Mouse (Mus musculus) lung, embryonic 14.5 days (tissue): ENCODE measurements around the gene Hipk2. TPM values are rescaled to one million over a fixed set of nuclear protein-coding genes. Genes with fewer than 3 reads are reported as not detected.

ENCODE experiments used
- ATAC-seq: fragments of 200-750 bp; cut with Nextera tagmentation; 2 replicates; pipeline ENCODE4 v1.8.0; 2017; ENCODE audit warnings: mild to moderate bottlenecking, moderate TSS enrichment, moderate library complexity; ENCODE audit not compliant: insufficient read depth
- DNase-seq: peaks from one replicate; pipeline ENCODE4 v3.0.0-alpha.2; 2015
- H3K27ac ChIP-seq: fragments of 300-500 bp; sonication (generic); 2 replicates; pipeline ENCODE4 v1.5.1; 2014; ENCODE audit warnings: low read depth, mild to moderate bottlenecking, moderate library complexity
- H3K27me3 ChIP-seq: fragments of 300-500 bp; sonication (generic); 2 replicates; pipeline ENCODE4 v1.6.1; 2014; ENCODE audit warnings: low read length, control low read depth; ENCODE audit not compliant: insufficient read depth
- H3K36me3 ChIP-seq: fragments of 300-500 bp; sonication (generic); 2 replicates; pipeline ENCODE4 v1.6.1; 2014; ENCODE audit warnings: control low read depth; ENCODE audit not compliant: insufficient read depth
- H3K4me1 ChIP-seq: fragments of 300-500 bp; sonication (generic); 2 replicates; pipeline ENCODE4 v1.6.1; 2014; ENCODE audit warnings: antibody characterized with exemption, control low read depth; ENCODE audit not compliant: insufficient read depth
- H3K4me2 ChIP-seq: fragments of 300-500 bp; sonication (generic); 2 replicates; pipeline ENCODE4 v1.6.1; 2014; ENCODE audit warnings: mild to moderate bottlenecking
- H3K4me3 ChIP-seq: fragments of 300-500 bp; sonication (generic); 2 replicates; pipeline ENCODE4 v1.5.1; 2014; ENCODE audit warnings: low read depth, low read length
- H3K9ac ChIP-seq: fragments of 300-500 bp; sonication (generic); 2 replicates; pipeline ENCODE4 v1.6.1; 2014
- H3K9me3 ChIP-seq: fragments of 300-500 bp; sonication (generic); 2 replicates; pipeline ENCODE4 v1.6.1; 2016; ENCODE audit warnings: low read depth, low read length, control low read depth
- CTCF ChIP-seq: IDR thresholded peaks from 2 replicates; pipeline ENCODE4 v1.5.1; 2016; ENCODE audit warnings: antibody characterized with exemption, low read depth
- WGBS: fragments of 180-500 bp; shearing (Covaris S2); extraction: QIAGEN DNeasy Blood & Tissue Kit; methylation state at CpG from one replicate; pipeline ENCODE4 v1.1.7; 2014; 5-methylcytosine and 5-hydroxymethylcytosine counted together
- polyA plus RNA-seq: library from polyadenylated mRNA; unstranded; fragments of >200 nt; fragmentation: Nextera tagmentation; extraction: Ambion mirVana; gene quantifications from 2 replicates; pipeline ENCODE4 v1.2.1, GENCODE M21; 2014

Hipk2 gene
- polyA plus RNA-seq, 1 experiment from 2014 or later = 20.8 TPM

- no peak overlapping the region for H3K4me2 ChIP-seq
- whole genome bisulfite sequencing = 63% methylated on average over 6 of the region's 6 CpGs
- ATAC-seq = no peak
These were observed 13.2 kb upstream of the Hipk2 start for GRCm38 (mm10) chr6:38889156-38889555.

GRCm38 (mm10) chr6:38887436-38887835, 11.5 kb upstream of the Hipk2 start:
- Histone ChIP-seq H3K9me3 (no peaks in the 10 kb centered on the region), H3K27ac (no peak overlapping the region), H3K36me3 (no peaks in the 10 kb centered on the region), H3K4me3 (no peak overlapping the region), H3K27me3 (no peaks in the 10 kb centered on the region), H3K9ac (no peak overlapping the region), H3K4me1 (no peaks in the 10 kb centered on the region), H3K4me2 (no peak overlapping the region)
- peak; percentile 12 for DNase-seq
- no peak for TF ChIP-seq CTCF
- ATAC-seq = no peak
- WGBS = 76% methylated on average over 4 of the region's 4 CpGs

More at GRCm38 (mm10) chr6:38889156-38889555, 13.2 kb upstream of the Hipk2 start:
- H3K27ac ChIP-seq = no peak overlapping the region
- H3K4me3 ChIP-seq = no peak overlapping the region
- no peaks in the 10 kb centered on the region for H3K27me3 ChIP-seq
- no peaks in the 10 kb centered on the region for H3K36me3 ChIP-seq
- H3K4me1 ChIP-seq = no peaks in the 10 kb centered on the region
- H3K9me3 ChIP-seq = no peaks in the 10 kb centered on the region
- no peak for DNase-seq
- no peak for TF ChIP-seq CTCF
- H3K9ac ChIP-seq = no peak overlapping the region

GRCm38 (mm10) chr6:38885132-38885531, 9.2 kb upstream of the Hipk2 start:
- Histone ChIP-seq H3K4me1 (no peaks in the 10 kb centered on the region), H3K9me3 (no peaks in the 10 kb centered on the region), H3K4me2 (no peak overlapping the region), H3K27me3 (no peaks in the 10 kb centered on the region), H3K4me3 (no peak overlapping the region), H3K36me3 (no peaks in the 10 kb centered on the region), H3K9ac (no peak overlapping the region), H3K27ac (no peak overlapping the region)
- DNase-seq (no peak), ATAC-seq (no peak)
- WGBS = 33% methylated on average over 1 of the region's 1 CpGs
- TF ChIP-seq CTCF = no peak

- no peak overlapping the region for H3K9ac ChIP-seq
- H3K9me3 ChIP-seq = no peaks in the 10 kb centered on the region
- no peak overlapping the region for H3K27ac ChIP-seq
- no peak overlapping the region for H3K4me2 ChIP-seq
- no peaks in the 10 kb centered on the region for H3K4me1 ChIP-seq
- H3K36me3 ChIP-seq = no peaks in the 10 kb centered on the region
- ATAC-seq = no peak
- H3K27me3 ChIP-seq = no peaks in the 10 kb centered on the region
- 37% methylated on average over 3 of the region's 3 CpGs for WGBS
- no peak for TF ChIP-seq CTCF
- DNase-seq = no peak
- H3K4me3 ChIP-seq = no peak overlapping the region
These were observed 8.5 kb upstream of the Hipk2 start for GRCm38 (mm10) chr6:38884482-38884881.

GRCm38 (mm10) chr6:38882728-38883171, 6.8 kb upstream of the Hipk2 start:
- WGBS = 35% methylated on average over 6 of the region's 6 CpGs
- H3K9me3 ChIP-seq = no peaks in the 10 kb centered on the region
- no peak overlapping the region for H3K4me3 ChIP-seq
- no peaks in the 10 kb centered on the region for H3K27me3 ChIP-seq
- DNase-seq = peak; percentile 31
- H3K4me1 ChIP-seq = no peaks in the 10 kb centered on the region
- no peak for TF ChIP-seq CTCF
- no peak overlapping the region for H3K9ac ChIP-seq
- no peaks in the 10 kb centered on the region for H3K36me3 ChIP-seq
- ATAC-seq = no peak
- H3K27ac ChIP-seq = no peak overlapping the region
- H3K4me2 ChIP-seq = no peak overlapping the region

GRCm38 (mm10) chr6:38881975-38882374, 6.0 kb upstream of the Hipk2 start:
- Histone ChIP-seq H3K27me3 (no peaks in the 10 kb centered on the region), H3K4me2 (no peak overlapping the region), H3K4me1 (0 out of 2 replicates have a peak, but pooled peaks cover 3% of the 10 kb centered on the region), H3K9me3 (no peaks in the 10 kb centered on the region), H3K9ac (no peak overlapping the region), H3K27ac (no peak overlapping the region), H3K4me3 (no peak overlapping the region), H3K36me3 (no peaks in the 10 kb centered on the region)
- 63% methylated on average over 6 of the region's 6 CpGs for WGBS
- no peak for ATAC-seq
- no peak for TF ChIP-seq CTCF
- DNase-seq = no peak

- Histone ChIP-seq H3K4me3 (no peak overlapping the region), H3K36me3 (no peaks in the 10 kb centered on the region), H3K4me2 (no peak overlapping the region), H3K9me3 (no peaks in the 10 kb centered on the region), H3K9ac (no peak overlapping the region), H3K27ac (no peak overlapping the region), H3K4me1 (0 out of 2 replicates have a peak, but pooled peaks cover 3% of the 10 kb centered on the region), H3K27me3 (no peaks in the 10 kb centered on the region)
- 64% methylated on average over 2 of the region's 2 CpGs for WGBS
- TF ChIP-seq CTCF = no peak
- ATAC-seq (no peak), DNase-seq (no peak)
These were observed 5.5 kb upstream of the Hipk2 start for GRCm38 (mm10) chr6:38881468-38881867.

GRCm38 (mm10) chr6:38877674-38878073, 1.7 kb upstream of the Hipk2 start:
- Histone ChIP-seq H3K4me1 (0 out of 2 replicates have a peak, but pooled peaks cover 6% of the 10 kb centered on the region), H3K9ac (no peak overlapping the region), H3K36me3 (no peaks in the 10 kb centered on the region), H3K4me2 (no peak overlapping the region), H3K27me3 (no peaks in the 10 kb centered on the region), H3K9me3 (no peaks in the 10 kb centered on the region), H3K4me3 (no peak overlapping the region), H3K27ac (no peak overlapping the region)
- ATAC-seq = no peak
- 82% methylated on average over 2 of the region's 2 CpGs for WGBS
- no peak for DNase-seq
- TF ChIP-seq CTCF = no peak
